Mouse (Mus musculus): ENCODE results near the gene Olfr56. TPM values are rescaled to one million over a fixed set of nuclear protein-coding genes. Genes with fewer than 3 reads are reported as not detected.

Olfr56 gene
- polyA plus RNA-seq, 1 experiment from 2014 or later: not detected

- H3K4me3 ChIP-seq (replicated peaks): no peak overlapping the region
Observed at GRCm38 (mm10) chr11:49183172-49183571, 204.5 kb downstream of the Olfr56 start.

More at GRCm38 (mm10) chr11:49183172-49183571, 204.5 kb downstream of the Olfr56 start:
- Histone ChIP-seq H3K27ac (replicated peaks) (no peak overlapping the region), H3K9ac (no peak overlapping the region), H3K4me2 (replicated peaks) (no peak overlapping the region), H3K36me3 (no peaks in the 10 kb centered on the region), H3K27me3 (no peaks in the 10 kb centered on the region; the same call in 1 of the 2 replicates), H3K9me3 (replicated peaks) (no peaks in the 10 kb centered on the region), H3K4me1 (no peaks in the 10 kb centered on the region)
- WGBS: 61% methylated on average over 1 of the region's 1 CpGs
- no peak for ATAC-seq (ENCODE audit: insufficient number of reproducible peaks, low FRiP score, low TSS enrichment, low read depth)

Other genes with a start within 250 kb of the Olfr56 start
- gene Rack1, start 178.6 kb upstream of the Olfr56 start, polyA plus RNA-seq (2015; fragmentation: Nextera tagmentation; extraction: Ambion mirVana): 718 and 762 TPM in 2 replicates
- gene Trim41, start 161.5 kb upstream of the Olfr56 start, polyA plus RNA-seq (2015; fragmentation: Nextera tagmentation; extraction: Ambion mirVana): 7.5 and 8.1 TPM in 2 replicates
- 5.4 and 5.8 TPM in 2 replicates for gene Trim7, start 152.7 kb upstream of the Olfr56 start, polyA plus RNA-seq (2015; fragmentation: Nextera tagmentation; extraction: Ambion mirVana)
- gene Gm12184, start 152.2 kb upstream of the Olfr56 start, polyA plus RNA-seq (2015; fragmentation: Nextera tagmentation; extraction: Ambion mirVana): 2.3 and 4.9 TPM in 2 replicates
- 8.3 and 8.8 TPM in 2 replicates for gene Irgm1, start 107.2 kb upstream of the Olfr56 start, polyA plus RNA-seq (2015; fragmentation: Nextera tagmentation; extraction: Ambion mirVana)
- 0.20 and 0.49 TPM in 2 replicates for gene Gm5431, start 76.7 kb upstream of the Olfr56 start, polyA plus RNA-seq (2015; fragmentation: Nextera tagmentation; extraction: Ambion mirVana)
- gene Psme2b, start 32.7 kb upstream of the Olfr56 start, polyA plus RNA-seq (2015; fragmentation: Nextera tagmentation; extraction: Ambion mirVana): 2.1 and 8.5 TPM in 2 replicates
- 0.49 and 0.75 TPM in 2 replicates for gene 9930111J21Rik1, start 509 bp downstream of the Olfr56 start, polyA plus RNA-seq (2015; fragmentation: Nextera tagmentation; extraction: Ambion mirVana)
- gene Gm12185, start 13.3 kb downstream of the Olfr56 start, polyA plus RNA-seq (2015; fragmentation: Nextera tagmentation; extraction: Ambion mirVana): not detected in 2 replicates
- 0.24 and 0.42 TPM in 2 replicates for gene Tgtp1, start 15.3 kb downstream of the Olfr56 start, polyA plus RNA-seq (2015; fragmentation: Nextera tagmentation; extraction: Ambion mirVana)
- gene 9930111J21Rik2, start 72.4 kb downstream of the Olfr56 start, polyA plus RNA-seq (2015; fragmentation: Nextera tagmentation; extraction: Ambion mirVana): 0.83 and 0.91 TPM in 2 replicates
- 0.21 TPM in 2 replicates for gene Tgtp2, start 85.3 kb downstream of the Olfr56 start, polyA plus RNA-seq (2015; fragmentation: Nextera tagmentation; extraction: Ambion mirVana)
- 2.1 and 2.6 TPM in 2 replicates for gene Ifi47, start 97.7 kb downstream of the Olfr56 start, polyA plus RNA-seq (2015; fragmentation: Nextera tagmentation; extraction: Ambion mirVana)
- gene Olfr1396, start 136.0 kb downstream of the Olfr56 start, polyA plus RNA-seq (2015; fragmentation: Nextera tagmentation; extraction: Ambion mirVana): 0.17 and 0.27 TPM in 2 replicates
- 0.25 and 0.51 TPM in 2 replicates for gene Olfr1395, start 163.4 kb downstream of the Olfr56 start, polyA plus RNA-seq (2015; fragmentation: Nextera tagmentation; extraction: Ambion mirVana)
- 0.05 TPM in 2 replicates for gene Olfr1394, start 175.5 kb downstream of the Olfr56 start, polyA plus RNA-seq (2015; fragmentation: Nextera tagmentation; extraction: Ambion mirVana)
- 1.7 and 2.2 TPM in 2 replicates for gene Btnl9, start 208.3 kb downstream of the Olfr56 start, polyA plus RNA-seq (2015; fragmentation: Nextera tagmentation; extraction: Ambion mirVana)
- gene Zfp62, start 224.4 kb downstream of the Olfr56 start, polyA plus RNA-seq (2015; fragmentation: Nextera tagmentation; extraction: Ambion mirVana): 36.0 and 36.7 TPM in 2 replicates